Mouse (Mus musculus) heart, postnatal 4 days (tissue): Measurements from ENCODE around the gene Foxf1. TPM values are rescaled to one million over a fixed set of nuclear protein-coding genes. Genes with fewer than 3 reads are reported as not detected.

Experiments used
- DNase-seq: peaks from one replicate; pipeline ENCODE4 v3.0.0; 2021
- total RNA-seq, 2 experiments: library from RNA; stranded (reverse); gene quantifications; 2 replicates each; pipeline ENCODE4 v1.2.3; 2021

Foxf1 gene
- total RNA-seq, 2 experiments from 2014 or later: 0.43 to 0.50 TPM

- no peak for DNase-seq
Measured at GRCm38 (mm10) chr8:121115136-121115535, 30.9 kb downstream of the Foxf1 start.

DNA sequence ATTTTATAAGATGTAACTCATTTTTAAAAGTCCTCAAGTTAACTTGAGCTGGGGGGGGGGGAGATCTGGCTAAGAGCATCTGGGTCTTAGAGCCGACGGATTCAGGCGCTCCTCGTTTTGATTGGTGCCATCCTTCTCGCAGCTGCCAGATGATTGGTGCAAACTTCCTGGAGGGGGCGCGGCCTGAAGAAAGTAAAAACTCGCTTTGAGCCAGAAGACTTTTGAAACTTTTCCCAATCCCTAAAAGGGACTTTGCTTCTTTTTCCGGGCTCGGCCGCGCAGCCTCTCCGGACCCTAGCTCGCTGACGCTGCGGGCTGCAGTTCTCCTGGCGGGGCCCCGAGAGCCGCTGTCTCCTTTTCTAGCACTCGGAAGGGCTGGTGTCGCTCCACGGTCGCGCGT is 31.8 kb downstream of the Foxf1 start, which contains the start of gene Foxc2:
Foxc2 (plus strand) TSS at position 224 of the 400 bp plus-strand sequence.
- DNase-seq: peak; percentile 88

- peak; percentile 44 for DNase-seq
Measured at GRCm38 (mm10) chr8:121116591-121117185, 32.5 kb downstream of the Foxf1 start.

DNA sequence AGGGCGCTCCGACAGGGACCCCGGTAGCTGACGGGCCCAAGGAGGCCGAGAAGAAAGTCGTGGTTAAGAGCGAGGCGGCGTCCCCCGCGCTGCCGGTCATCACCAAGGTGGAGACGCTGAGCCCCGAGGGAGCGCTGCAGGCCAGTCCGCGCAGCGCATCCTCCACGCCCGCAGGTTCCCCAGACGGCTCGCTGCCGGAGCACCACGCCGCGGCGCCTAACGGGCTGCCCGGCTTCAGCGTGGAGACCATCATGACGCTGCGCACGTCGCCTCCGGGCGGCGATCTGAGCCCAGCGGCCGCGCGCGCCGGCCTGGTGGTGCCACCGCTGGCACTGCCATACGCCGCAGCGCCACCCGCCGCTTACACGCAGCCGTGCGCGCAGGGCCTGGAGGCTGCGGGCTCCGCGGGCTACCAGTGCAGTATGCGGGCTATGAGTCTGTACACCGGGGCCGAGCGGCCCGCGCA is 33.0 kb downstream of the Foxf1 start:
- peak; percentile 38 for DNase-seq

DNA sequence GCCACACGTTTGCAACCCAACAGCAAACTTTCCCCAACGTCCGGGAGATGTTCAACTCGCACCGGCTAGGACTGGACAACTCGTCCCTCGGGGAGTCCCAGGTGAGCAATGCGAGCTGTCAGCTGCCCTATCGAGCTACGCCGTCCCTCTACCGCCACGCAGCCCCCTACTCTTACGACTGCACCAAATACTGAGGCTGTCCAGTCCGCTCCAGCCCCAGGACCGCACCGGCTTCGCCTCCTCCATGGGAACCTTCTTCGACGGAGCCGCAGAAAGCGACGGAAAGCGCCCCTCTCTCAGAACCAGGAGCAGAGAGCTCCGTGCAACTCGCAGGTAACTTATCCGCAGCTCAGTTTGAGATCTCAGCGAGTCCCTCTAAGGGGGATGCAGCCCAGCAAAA is 33.7 kb downstream of the Foxf1 start:
- no peak for DNase-seq

- DNase-seq: no peak
Measured at GRCm38 (mm10) chr8:121118634-121119420, 34.6 kb downstream of the Foxf1 start.

DNA sequence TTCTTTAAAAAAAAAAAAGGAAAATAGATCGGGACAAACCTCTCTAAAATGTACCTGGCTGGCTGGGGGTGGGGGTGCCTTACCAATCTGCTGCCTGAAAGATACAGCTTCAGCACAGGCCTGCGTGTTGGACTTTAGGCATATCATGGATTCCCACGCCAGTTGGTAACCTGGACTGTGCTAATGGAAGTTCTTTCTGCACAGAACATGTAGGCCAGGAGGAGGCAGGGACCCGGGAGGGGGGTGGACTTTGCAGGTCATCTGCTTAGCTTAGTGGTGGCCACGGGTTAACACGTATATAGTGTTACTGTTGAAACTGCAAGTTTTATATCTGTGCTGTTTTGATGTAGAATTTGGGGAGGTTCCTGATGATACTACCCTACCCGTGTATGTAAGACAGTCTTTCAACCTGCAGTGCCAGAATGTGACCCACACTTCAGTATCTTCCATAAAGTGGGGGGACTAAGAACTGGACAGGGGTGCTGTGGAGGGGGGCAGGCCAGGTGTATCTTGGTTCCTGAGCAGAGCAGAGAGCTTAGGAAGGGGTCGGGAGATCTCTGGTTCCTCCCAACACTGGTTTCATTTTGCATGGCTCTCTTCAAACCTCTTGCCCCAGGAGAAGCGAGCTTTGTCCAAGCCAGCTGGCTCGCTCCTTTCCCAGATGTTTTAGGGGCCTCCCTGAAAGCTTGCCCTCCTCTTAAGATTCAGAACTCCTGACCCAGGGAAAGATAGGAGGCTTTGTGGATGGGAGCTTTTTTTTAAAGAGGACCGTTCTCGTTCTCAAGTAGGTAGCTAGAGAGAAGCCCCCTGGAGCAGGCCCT is 35.7 kb downstream of the Foxf1 start:
- no peak for DNase-seq

- no peak for DNase-seq
Measured at GRCm38 (mm10) chr8:121120456-121121419, 36.6 kb downstream of the Foxf1 start.

DNA sequence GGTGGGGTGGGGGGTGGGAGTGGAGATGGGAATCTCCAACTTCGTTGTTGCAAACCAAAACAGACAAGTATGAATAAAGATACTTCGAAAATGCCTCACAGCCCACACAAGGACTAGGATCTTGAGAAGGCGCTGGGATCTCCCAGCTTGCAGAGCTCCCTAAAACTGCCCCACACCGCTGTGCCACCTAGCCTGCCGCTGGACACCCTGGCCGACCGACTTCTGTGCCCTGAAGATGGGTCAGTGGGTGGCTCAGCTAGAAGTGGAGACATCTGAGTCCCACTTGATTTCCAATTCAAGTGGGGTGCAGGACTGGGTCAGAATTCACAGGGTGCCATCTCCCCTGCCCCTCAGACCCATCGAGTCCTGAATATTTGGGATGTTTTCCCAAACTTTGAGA is 37.5 kb downstream of the Foxf1 start:
- DNase-seq: no peak

GRCm38 (mm10) chr8:121122368-121122767 is 38.2 kb downstream of the Foxf1 start:
- no peak for DNase-seq

DNA sequence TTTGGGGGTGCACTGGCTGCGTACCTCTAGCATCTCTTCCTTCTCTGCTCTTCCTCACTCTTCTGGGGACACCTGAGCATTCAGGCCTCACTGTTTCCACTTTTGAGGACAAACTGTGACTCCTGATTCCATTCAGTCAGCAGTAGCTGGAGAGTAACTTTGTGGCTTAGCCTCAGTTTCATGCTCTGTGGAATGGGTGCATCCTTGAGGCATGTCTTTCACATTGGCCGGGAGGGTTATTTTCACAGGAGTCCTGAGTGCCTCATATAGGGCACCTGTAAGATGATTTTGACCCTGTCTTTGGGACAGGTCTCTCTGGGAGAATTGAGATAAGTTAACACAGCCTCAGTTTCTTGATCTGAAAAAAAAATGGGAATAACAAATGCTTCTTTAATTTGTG is 38.9 kb downstream of the Foxf1 start:
- no peak for DNase-seq

DNA sequence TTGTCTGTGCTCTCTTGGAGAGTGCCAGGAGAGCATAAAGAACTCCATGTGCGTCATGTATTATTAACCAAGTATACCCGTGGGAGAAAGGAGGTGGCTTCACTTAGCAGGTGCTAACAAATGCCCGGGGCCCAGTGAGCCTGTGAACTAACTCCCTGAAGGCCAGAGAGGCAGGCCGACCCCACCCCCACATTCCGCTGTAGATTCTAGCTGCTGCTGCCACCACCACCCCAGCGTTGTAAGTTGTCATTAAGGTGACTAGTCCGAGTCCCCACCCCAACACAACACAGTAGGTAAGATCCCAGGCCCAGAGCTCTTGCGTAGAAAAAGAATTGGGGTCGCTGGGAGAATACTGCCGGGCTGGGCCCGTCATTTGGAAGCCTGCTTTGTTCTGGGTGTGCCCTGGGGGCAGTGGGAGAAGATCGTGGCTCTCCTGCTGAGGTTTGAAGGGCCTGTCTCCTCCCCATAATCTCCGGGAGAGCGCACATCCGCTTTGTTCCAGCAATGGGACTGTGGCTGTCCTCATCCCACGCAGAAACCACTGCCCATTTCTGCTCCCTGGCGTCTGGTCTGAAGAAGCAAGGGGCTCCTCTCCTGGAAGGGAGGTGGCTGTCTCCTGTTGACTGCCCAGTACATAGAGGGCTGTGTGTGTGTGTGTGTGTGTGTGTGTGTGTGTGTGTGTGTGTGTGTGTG is 40.5 kb downstream of the Foxf1 start:
- peak; percentile 60 for DNase-seq

GRCm38 (mm10) chr8:121125311-121125876 is 41.2 kb downstream of the Foxf1 start:
- peak; percentile 83 for DNase-seq

GRCm38 (mm10) chr8:121126191-121126590 is 42.0 kb downstream of the Foxf1 start:
- no peak for DNase-seq

- DNase-seq: no peak
Measured at GRCm38 (mm10) chr8:121126694-121127093, 42.5 kb downstream of the Foxf1 start.

DNA sequence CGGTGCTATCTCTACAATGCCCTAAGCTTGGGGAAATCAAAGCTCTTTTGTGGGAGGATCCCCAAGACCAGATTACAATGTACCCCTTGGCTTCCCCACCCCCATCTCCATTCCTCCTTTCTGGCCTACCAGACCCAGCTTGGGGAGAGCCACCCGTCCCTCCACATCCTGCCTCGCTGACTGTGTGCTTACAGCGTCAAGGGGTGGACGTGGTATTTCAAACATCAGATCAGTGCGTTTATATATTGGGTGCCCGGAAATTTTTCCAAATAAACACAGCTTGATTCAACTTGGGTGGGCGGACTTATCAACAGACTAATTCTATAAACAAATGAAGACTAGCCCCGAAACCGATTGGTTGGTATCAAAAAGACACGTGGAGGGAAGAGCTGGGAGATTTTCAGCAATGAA is 43.1 kb downstream of the Foxf1 start:
- no peak for DNase-seq

- DNase-seq: no peak
Measured at GRCm38 (mm10) chr8:121127756-121128375, 43.7 kb downstream of the Foxf1 start, which contains the start of gene Foxl1. Gene Foxl1 (plus strand): TSS chr8:121127940.

GRCm38 (mm10) chr8:121128531-121129264 is 44.5 kb downstream of the Foxf1 start:
- peak; percentile 35 for DNase-seq

- no peak for DNase-seq
Measured at GRCm38 (mm10) chr8:121129265-121129940, 45.2 kb downstream of the Foxf1 start.
